In genomic region chr1:127702187-127702586, GRCm38 (mm10) we compare ENCODE assay signal across 15 mouse cellular contexts. TPM values are rescaled to one million over a fixed set of nuclear protein-coding genes. Genes with fewer than 3 reads are reported as not detected.
DNase-seq lines count a peak whose midpoint lies in the region; ATAC-seq and TF ChIP-seq lines count a peak whose summit lies in the region.
"Had no signal": no experiment of that assay in that cellular context is flagged by ENCODE, and none has a peak within 500 bp of the region (broad histone marks: within the 10 kb centered on the region; RNA-seq: fewer than 3 reads in every experiment).

No protein-coding gene starts in this region.

- in situ Hi-C loops in Patski (cut with MboI; ENCODE audit: low pct_unique_long_range_greater_than_20kb), result no loop called here

- no peak for TF ChIP-seq EP300 in liver, postnatal 0 days (IDR thresholded peaks at IDR 0.05; ENCODE audit: low read depth)

- CTCF ChIA-PET in Patski (lab: Charles Lee), result interaction anchor here (0.7 kb wide), 1 partner anchor 64 kb away, joined by 4 read pairs; no protein-coding TSS in a partner anchor

- POLR2A ChIA-PET in Patski (lab: Charles Lee), result no interaction called here

- no peak overlapping the region for H3K4me2 ChIP-seq in liver, postnatal 0 days (ENCODE audit: low read depth, low read length)
- no peak overlapping the region for H3K4me2 ChIP-seq in liver, embryonic 11.5 days
- H3K4me2 ChIP-seq: neural tube, embryonic 12.5 days had no signal

- TF ChIP-seq CTCF in liver, postnatal 0 days (IDR thresholded peaks at IDR 0.05; ENCODE audit: low read depth), result peak; percentile 60
- TF ChIP-seq CTCF in Patski (IDR thresholded peaks at IDR 0.05), result peak; percentile 49

- H3K4me3 ChIP-seq in liver, postnatal 0 days (ENCODE audit: low read depth, low read length), result no peak overlapping the region
- H3K4me3 ChIP-seq in liver, embryonic 11.5 days (ENCODE audit: low read depth, low read length), result no peak overlapping the region
- H3K4me3 ChIP-seq: neural tube, embryonic 12.5 days had no signal

- no peak for ATAC-seq in liver, postnatal 0 days
- ATAC-seq in liver, embryonic 11.5 days (replicated peaks; ENCODE audit: low FRiP score), result no peak; the same call in 1 of the 2 replicates
- ATAC-seq in Patski, result no peak
- ATAC-seq: activated CD4-positive, CD25-positive, alpha-beta regulatory T cell, adult 4 months had no signal

- no peaks in the 10 kb centered on the region for H3K27me3 ChIP-seq in liver, postnatal 0 days (ENCODE audit: insufficient read depth, low read length)
- H3K27me3 ChIP-seq in liver, embryonic 11.5 days (replicated peaks; ENCODE audit: control insufficient read depth, insufficient read depth, low read length), result no peaks in the 10 kb centered on the region
- no peaks in the 10 kb centered on the region for H3K27me3 ChIP-seq in Patski
- H3K27me3 ChIP-seq: neural tube, embryonic 12.5 days had no signal

- DNase-seq in embryo, embryonic 10.5 days (ENCODE audit: low spot score), result peak; percentile 6
- no peak for DNase-seq in embryo, embryonic 9.5 days (ENCODE audit: extremely low spot score)
- DNase-seq in liver, postnatal 0 days, result no peak
- DNase-seq in liver, embryonic 11.5 days (ENCODE audit: low spot score), result no peak
- no peak for DNase-seq in Patski (ENCODE audit: low read depth, low spot score)
- DNase-seq in induced T-regulatory cell, adult 2 months (ENCODE audit: low read depth), result peak; percentile 30
- DNase-seq in cerebellum, postnatal 10 days, result no peak
- no peak for DNase-seq in kidney, adult 9 months
- DNase-seq: gastrocnemius, postnatal 10 days; midbrain, embryonic 14.5 days; thymus, postnatal 14 days had no signal

- no peak overlapping the region for H3K9ac ChIP-seq in liver, postnatal 0 days (replicated peaks)
- no peak overlapping the region for H3K9ac ChIP-seq in liver, embryonic 11.5 days (ENCODE audit: low read depth, low read length)
- H3K9ac ChIP-seq: neural tube, embryonic 12.5 days had no signal

- H3K36me3 ChIP-seq in liver, postnatal 0 days (replicated peaks; ENCODE audit: insufficient read depth, low read length), result no peaks in the 10 kb centered on the region
- no peaks in the 10 kb centered on the region for H3K36me3 ChIP-seq in liver, embryonic 11.5 days (ENCODE audit: control insufficient read depth, insufficient read depth, low read length)
- H3K36me3 ChIP-seq: neural tube, embryonic 12.5 days had no signal

- no peak overlapping the region for H3K27ac ChIP-seq in liver, postnatal 0 days (ENCODE audit: low read depth)
- no peak overlapping the region for H3K27ac ChIP-seq in liver, embryonic 11.5 days (ENCODE audit: low read depth, low read length)
- H3K27ac ChIP-seq: neural tube, embryonic 12.5 days had no signal

- WGBS in liver, postnatal 0 days (ENCODE audit: insufficient replicate concordance), result 56% methylated on average over 1 of the region's 1 CpGs
- WGBS in liver, embryonic 11.5 days, result 59% methylated on average over 1 of the region's 1 CpGs

- H3K9me3 ChIP-seq in liver, postnatal 0 days (ENCODE audit: low read length), result no peaks in the 10 kb centered on the region
- no peaks in the 10 kb centered on the region for H3K9me3 ChIP-seq in liver, embryonic 11.5 days (ENCODE audit: control insufficient read depth, low read length)
- H3K9me3 ChIP-seq: neural tube, embryonic 12.5 days had no signal

- no peaks in the 10 kb centered on the region for H3K4me1 ChIP-seq in liver, postnatal 0 days (ENCODE audit: insufficient read depth)
- H3K4me1 ChIP-seq in liver, embryonic 11.5 days (replicated peaks; ENCODE audit: control insufficient read depth, insufficient read depth, low read length), result no peaks in the 10 kb centered on the region
- H3K4me1 ChIP-seq: neural tube, embryonic 12.5 days had no signal

RNA-seq across cellular contexts. Expression of gene Tmem163, which starts 22.8 kb away (rescaled TPM):
- polyA plus RNA-seq in liver, postnatal 0 days (2015; fragmentation: Nextera tagmentation; extraction: Ambion mirVana), result 0.65 and 0.98 TPM in 2 replicates
- 1.1 and 1.7 TPM in 2 replicates for polyA plus RNA-seq in liver, embryonic 11.5 days (2014; fragmentation: Nextera tagmentation; extraction: Ambion mirVana)
- not detected for polyA plus RNA-seq in Patski (2021)
- polyA plus RNA-seq: activated CD4-positive, CD25-positive, alpha-beta regulatory T cell, adult 4 months had no signal

RNA-seq across cellular contexts. Expression of gene Acmsd, which starts 27.0 kb away (rescaled TPM):
- 2.5 and 3.2 TPM in 2 replicates for polyA plus RNA-seq in liver, postnatal 0 days (2015; fragmentation: Nextera tagmentation; extraction: Ambion mirVana)
- polyA plus RNA-seq in liver, embryonic 11.5 days (2014; fragmentation: Nextera tagmentation; extraction: Ambion mirVana), result 7.2 and 7.3 TPM in 2 replicates
- polyA plus RNA-seq in Patski (2021), result not detected
- polyA plus RNA-seq: C2C12; large intestine, adult 2 months; neural tube, embryonic 12.5 days had no signal

Comparison
In these comparisons a context has a peak if more than half of its experiments do, and no peak if none do; other contexts are left out.
1. DNase-seq: peak in embryo, embryonic 10.5 days (single experiment) and induced T-regulatory cell, adult 2 months (single experiment); none in embryo, embryonic 9.5 days (single experiment), liver, postnatal 0 days (single experiment), liver, embryonic 11.5 days (single experiment), Patski (single experiment), cerebellum, postnatal 10 days (0 of 2) and kidney, adult 9 months (single experiment).